Mouse (Mus musculus): ENCODE results near the gene Usp36.

Gene Usp36

DNA sequence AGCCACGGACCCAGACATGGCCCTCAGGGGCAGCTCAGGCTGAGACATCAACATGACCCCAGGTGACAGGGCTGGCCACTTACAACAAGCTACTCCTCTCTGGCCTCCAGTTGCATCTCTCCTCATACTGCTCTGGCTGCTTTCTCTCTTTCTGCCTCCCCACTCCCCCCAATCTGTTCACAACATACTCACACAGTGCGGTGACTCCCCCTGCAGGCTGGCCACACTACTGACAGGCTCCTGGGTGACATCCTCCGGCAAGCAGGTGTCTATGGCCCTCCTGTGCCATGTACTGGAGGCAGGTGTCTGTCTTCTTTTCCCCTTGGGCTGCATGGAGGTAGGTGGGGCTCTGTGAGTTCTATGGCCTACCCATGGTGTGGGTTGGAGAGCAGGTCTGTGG is 7.9 kb upstream of the Usp36 start:
- in situ Hi-C loops (cut with MboI): no loop called here

DNA sequence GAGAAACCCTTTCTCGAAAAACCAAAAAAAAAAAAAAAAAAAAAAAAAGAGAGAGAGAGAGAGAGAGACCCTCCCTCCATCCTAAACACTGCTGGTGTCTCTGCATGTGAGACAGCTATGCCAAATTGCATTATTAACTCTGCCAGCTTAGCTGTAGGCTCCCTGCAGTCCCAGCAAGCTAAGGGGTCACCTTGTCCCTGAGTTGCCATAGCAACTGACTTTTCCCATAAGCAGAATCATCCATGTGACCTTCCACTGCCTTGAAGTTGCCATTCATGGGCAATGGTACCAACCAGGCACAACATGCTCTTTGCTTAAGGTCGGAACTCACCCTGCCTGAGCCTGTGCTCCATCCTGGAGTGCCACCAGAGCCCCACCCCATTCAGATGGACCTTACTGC is 5.0 kb upstream of the Usp36 start:
- in situ Hi-C loops (cut with MboI): no loop called here

DNA sequence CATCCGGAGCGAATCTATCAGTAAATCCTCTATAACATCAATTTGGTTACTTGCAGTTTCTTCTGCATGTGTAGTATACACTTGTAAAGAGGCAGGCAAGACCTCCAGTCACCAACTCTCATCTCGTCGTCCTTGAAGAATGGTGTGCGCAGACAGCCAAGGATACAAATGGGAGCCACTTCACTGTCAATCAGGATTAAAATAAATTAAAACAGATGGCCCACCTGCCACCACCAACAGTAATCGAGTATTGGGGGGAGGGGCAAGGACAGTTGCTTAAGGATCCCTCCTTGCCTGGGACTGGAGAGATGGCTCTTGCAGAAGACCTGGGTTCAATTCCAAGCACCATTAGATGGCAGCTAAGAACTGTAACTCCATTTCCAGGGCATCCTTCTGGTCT is 2.6 kb upstream of the Usp36 start:
- in situ Hi-C loops (cut with MboI): no loop called here

DNA sequence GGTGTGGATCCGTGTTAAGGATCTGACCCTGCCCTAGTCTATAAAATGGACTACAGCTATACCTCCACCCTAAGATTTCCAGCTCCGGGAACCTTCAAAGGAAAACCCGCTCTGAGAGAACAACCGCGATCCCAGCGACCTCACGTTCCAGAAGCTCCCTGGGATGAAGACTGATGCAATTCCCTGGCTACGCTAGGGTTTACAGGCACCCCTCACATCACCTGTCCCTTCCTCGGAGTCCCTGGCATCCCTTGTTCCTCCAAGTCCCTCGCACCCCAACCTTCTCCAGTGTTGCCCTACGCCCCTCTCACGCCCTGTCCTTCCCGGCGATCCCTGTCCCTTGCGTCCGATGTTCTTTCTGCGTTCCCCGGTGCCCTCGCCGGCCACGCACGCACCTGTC is 482 bp downstream of the Usp36 start:
- in situ Hi-C loops (cut with MboI): no loop called here

DNA sequence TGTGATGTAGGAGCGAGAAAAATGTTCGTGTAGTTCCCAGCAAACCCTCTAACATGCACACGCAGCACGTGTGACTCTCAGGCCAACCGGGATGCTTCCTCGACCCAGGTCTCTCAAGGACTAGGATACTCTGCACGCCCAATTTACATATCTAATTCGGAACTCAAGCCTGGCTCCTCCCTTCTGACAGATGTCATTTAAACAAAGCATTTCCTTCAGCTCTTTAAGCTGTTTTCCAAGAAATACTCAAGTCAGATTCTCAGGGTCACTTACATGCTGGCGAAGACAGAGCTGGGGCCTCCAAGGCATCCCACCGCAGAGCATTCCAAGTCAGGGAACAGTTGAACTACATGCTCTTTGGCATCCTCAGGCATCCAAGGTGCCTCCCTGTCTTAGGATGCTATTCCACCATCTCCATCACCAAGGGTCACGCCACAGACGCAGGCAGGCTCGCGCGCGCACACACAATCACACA is 970 bp downstream of the Usp36 start:
- in situ Hi-C loops (cut with MboI): no loop called here

DNA sequence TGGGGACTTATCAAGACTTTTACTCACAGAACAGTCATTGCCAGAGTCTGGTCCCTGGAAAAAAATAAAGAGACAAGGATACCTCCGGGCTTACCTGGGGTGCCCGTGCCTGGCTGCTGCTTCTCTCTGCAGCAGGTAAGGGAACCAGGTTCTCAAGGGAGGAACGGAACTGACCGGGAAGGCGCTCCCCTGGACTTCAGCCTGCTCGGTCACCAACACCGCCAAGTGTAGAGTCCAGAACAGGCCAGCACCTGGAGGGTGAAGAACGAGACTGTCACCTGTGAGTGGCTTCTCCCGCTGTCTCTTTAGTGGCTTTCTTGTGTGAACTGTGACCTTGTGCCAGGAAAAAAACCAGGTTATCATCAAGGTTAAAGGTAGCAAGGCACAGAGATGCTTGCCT is 2.5 kb downstream of the Usp36 start:
- in situ Hi-C loops (cut with MboI): no loop called here

DNA sequence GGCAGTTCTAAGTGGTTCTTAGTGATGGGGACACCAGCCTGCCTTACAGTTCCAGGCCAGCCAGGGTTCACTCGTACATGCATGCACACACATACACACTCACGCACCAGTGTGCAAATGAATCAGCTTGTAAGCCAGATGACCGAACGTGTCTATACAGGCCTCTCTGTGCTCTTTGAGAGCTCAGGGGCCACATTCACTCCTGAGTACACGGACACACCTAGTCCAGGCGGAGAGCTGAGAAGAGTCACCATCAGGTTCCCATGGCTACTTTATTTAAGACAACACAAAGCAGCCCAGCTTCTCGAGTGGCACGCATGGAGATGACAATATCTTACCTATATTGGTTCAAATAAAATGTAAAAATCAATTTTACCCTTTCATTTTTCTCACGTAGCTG is 3.6 kb downstream of the Usp36 start:
- in situ Hi-C loops (cut with MboI): no loop called here

DNA sequence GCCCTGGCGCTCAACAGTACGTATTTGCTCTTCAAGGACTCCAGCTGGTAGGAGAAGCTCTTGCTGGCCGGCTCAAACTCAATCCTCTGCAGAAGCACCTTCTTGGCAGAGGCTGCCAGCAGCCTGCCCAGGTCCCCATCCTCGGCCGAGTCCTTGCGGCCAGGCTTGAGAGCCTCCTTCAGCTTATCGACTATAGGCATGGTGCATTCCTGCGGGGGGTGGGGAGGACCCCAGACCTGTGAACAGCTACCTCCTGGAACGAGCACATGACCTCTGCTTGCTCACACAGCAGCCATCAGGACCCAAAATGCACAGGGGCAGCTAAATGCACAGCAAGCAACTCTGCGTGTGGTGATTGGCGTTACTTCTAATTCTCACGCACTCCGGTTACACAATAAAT is 4.3 kb downstream of the Usp36 start:
- in situ Hi-C loops (cut with MboI): no loop called here

DNA sequence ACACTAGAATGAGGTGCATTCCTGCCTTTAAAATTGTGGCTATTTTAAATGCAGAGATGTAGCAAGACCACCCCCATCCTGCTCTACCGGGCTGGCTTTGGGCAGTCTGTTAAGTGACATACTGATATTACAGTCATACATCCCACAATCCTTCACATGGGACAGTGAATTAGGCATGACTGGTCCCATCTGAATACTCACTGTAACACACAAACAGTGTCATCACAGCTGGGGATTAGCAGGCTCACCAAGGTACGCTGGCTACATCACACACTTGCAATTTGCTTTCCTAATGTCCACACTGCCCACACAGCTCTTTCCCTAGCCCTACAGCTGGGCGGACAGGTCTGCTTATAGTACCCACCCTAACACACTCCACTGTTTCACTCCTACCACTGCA is 9.8 kb downstream of the Usp36 start:
- in situ Hi-C loops (cut with MboI): no loop called here

DNA sequence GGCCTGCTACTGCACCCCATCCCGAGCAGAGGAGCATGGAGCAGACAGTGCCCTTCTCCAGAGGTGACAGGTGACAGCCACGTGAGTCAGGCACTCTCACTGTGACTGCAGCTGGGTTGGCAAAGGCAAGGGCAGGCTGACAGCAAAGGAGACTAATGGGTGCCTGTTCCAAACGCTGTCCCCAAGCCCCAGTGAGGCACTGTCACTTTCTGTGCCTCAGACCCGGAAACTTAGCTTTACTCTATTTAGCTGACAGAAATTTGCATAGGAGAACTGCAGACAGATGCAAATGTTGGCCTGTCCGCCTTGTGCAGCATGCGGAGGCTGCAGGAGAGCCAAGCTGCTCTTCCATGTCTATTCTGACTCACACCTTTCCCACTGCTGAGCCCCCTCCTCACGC is 13.7 kb downstream of the Usp36 start:
- in situ Hi-C loops (cut with MboI): no loop called here

DNA sequence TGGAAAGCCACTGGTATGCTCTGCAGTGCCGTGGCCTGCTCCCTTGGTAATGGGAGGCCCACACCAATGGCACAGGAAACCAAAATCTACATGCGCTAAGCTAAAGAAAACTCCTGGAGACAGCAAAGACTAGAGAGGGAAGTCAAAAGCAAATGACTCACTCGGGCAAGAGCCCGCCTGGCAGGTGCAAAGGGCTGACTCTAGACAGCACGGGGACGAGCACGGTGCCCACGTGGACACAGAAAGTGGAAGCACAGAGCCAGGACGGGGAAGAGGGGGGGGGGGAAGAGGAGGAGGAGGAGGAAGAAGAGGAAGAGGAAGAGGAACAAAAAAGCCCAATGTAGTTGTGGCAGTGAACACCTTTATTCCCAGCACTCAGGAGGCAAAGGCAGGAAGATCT is 15.0 kb downstream of the Usp36 start:
- in situ Hi-C loops (cut with MboI): no loop called here

DNA sequence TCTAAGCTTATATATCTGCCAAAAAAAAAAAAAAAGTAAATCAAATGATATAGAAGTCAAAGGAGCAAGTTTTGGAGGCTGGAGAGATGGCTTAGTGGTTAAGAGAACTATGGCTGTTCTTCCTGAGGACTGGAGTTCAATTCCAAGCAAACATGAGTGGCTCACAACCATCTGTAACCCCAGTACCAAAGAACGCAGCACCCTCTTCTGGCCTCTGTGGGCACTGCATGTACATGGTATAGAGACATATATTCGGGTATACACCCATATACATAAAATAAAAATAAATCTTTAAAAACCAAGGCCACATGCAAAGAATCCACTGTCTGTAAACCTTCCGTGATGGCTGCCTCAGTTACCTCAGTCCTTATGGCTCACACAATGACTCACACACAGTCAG is 20.2 kb downstream of the Usp36 start:
- in situ Hi-C loops (cut with MboI): no loop called here

DNA sequence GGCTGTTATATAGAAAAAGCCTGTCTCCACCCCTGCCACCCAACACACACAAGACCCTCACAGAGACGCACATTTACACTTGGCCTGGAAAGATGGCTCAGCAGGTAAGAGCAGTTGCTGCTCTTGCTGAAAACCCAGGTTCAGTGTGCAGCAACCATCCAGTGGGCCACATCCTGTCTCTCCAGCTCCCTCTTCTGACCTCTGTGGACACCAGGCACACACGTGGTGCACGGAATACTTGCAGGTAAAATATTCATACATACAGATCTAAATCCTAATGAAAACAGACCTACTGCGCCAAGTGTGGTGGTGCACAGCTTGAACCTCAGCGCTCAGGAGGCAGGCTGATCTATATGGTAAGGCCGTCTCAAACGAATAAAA is 23.4 kb downstream of the Usp36 start:
- in situ Hi-C loops (cut with MboI): no loop called here

DNA sequence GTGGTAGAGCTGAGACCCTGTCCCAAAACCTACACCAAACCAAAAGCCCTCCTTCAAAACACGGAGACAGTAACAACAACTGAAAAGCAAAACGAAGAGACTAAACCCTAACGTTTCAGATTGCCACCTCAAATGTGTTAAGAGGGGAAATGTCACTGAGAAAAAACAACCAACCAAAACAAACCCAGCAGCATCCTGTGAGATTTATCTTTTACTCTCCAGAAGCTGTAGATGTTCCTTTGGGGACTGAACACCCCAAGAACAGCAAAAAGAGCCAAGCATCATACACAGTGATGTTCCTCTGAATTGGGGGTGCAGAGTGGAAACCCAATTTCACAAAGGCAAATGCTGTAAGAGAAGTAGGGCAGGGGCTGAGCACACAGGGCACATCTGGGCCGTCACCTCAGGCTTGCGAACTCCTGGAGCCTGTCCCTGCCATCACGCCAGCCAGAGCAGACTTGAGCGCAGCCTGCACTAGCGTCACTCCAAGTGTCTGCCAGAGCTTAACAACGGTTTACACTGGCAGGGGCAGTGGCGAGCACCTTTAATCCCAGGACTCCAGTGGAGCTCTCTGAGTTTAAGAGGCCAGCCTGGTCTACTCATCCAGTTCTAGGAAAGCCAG is 23.9 kb downstream of the Usp36 start:
- in situ Hi-C loops (cut with MboI): no loop called here

DNA sequence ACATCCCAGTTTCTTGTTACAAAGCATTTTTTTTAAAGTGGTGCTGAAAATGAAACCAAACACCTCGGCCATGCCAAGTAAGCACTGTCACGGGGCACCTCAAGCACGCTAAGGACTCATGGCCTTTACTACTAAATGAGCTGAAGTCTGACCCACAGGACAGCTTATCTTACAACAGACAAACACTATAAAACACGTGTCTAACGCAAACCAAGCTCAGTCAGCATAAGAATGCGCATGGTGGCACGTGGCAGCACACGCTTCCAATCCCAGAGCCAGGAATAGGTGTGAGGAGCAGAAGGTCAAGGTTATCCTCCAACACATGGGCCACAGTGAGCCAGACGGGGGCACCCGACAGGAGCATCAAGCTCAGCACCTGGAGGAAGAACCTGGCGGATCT is 24.4 kb downstream of the Usp36 start:
- in situ Hi-C loops (cut with MboI): no loop called here

DNA sequence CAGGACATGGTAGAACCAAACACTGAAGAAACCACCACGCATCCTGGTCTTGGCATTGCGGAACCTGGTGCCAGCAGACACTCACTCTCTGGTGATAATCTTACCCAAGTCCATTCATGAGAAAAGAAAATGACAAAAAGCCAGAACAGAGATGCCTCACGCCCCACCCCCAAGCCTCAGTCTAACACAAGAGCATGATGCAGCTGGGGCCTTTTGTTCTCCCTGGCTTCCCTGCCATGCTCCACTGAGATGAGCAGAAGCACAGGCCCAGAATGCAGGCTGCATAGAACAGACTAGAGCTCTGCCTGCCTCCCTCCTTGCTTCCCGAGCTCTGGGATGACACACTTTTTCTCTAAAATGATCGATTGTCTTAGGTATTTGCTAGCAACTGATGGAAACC is 26.9 kb downstream of the Usp36 start:
- in situ Hi-C loops (cut with MboI): no loop called here

DNA sequence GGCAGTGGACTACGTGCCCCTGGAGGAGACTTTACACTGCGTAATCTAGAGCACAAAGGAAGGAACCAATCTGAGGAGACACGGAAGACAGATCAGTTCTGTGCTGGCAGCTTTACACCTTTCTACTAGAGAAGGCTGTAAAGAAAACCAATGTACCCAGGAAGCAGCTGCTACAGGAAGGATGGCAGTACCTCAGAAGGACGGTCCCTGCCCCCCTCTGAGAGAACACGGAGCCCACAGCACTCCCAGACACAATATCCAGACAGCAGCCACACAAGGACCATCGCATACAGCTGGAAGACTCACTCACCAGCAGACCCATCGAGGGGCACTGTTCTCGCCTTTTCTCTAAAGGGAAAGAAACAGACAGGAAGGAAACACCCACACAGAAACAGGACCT is 30.0 kb downstream of the Usp36 start:
- in situ Hi-C loops (cut with MboI): no loop called here

DNA sequence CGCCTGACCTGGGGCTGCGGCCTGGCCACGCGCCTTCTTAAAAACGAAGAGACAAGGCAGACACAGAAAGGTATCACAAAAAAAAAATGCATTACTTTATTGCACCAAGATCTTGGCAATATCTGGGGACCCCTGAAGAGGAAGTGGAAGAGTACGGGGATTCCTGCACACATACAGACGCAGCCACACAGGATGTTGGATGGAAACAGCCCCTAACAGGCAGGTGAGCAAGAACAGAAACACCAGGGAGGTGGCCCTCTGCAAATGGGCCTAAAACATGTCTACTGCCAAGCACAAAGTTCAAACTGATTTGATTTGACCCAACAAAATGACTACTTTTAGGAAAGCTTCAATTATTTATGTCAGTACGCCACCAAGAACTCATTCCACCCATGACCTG is 30.5 kb downstream of the Usp36 start:
- in situ Hi-C loops (cut with MboI): no loop called here

DNA sequence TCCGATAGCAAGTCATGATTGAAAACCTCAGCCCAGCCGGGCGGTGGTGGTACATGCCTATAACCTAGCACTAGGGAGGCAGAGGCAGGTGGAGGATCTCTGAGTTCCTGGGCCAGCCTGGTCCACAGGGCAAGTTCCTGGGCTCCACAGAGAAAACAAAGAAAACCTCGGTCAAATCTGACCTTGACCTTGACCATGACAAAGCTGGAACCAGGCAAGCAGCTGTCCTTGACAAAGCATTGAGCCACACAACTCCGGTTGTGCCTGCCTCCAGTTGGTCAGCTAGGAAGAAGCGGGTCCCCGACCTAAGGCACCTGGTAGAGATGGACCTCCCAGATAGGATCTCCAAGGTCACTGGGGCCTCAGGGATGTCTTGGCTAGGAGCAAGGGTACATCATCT is 33.7 kb downstream of the Usp36 start:
- in situ Hi-C loops (cut with MboI): no loop called here

DNA sequence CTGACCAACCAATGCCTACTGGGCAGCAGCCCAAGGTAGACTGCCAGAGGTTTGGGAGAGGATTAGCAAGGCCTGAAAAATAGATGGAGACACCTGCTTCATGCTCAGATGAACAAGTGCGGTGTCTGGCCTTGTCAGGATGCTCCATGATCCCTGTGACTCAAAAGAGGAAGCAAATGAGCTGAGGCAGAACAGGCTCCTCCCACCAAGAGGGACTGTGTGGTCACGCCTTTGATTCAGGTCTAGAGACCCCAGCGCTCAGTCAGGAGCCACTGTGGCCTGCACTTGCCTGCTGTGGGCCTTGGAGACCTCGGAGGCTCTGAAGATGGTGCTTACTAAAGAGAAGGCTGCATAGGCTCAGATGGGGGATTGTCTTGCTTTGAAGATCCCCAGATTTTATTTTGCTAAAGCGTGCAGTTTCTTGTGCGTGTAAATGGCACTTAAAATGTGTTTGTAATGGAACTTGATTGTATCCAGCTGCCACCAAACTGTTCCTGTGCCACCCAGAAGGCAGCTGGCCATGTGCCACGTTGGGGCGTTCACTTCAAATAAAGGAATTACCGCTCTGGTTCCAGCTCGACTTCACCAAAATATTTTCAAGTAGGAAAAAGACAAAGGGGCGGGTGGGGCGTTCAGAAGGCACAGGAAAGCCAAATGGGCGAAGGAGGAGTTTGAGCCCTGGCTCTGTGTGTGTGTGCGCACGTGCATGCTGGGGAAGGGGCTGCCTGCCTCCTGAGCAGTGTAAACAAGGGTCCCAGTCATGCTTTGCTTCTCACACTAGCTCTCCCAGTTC is 35.7 kb downstream of the Usp36 start:
- in situ Hi-C loops (cut with MboI): no loop called here

DNA sequence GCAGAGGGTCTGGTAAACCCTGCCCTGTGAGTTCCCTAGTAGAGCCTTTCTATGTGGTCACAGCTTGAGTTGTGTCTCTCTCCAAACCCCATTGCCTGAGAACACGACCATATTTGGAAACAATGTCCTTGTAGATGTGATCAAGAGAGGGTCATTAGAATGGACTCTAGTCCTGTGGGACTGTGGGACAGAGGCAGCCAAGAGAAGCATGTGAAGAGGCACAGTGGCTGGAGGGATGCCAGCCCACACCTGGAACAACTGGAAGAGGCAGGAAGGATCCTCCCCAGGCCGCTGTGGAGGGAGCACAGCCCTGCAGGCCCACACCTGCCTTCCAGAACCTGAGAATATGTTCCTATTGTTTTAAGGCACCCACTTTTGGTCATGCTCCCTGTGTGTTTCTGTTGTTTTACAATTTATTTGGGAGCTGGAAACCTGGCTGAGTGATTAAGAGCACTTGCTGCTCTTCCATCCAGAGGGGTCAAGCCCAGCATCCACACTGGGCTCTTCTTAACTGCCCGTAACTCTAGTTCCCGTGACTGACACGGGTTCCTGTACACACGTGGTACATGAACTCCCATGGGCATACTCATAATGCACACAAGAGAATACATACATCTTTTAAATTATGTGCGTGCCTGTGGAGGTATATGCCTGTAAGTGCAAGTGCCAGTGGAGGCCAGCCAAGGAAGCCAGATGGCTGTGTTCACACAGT is 36.4 kb downstream of the Usp36 start:
- in situ Hi-C loops (cut with MboI): no loop called here

DNA sequence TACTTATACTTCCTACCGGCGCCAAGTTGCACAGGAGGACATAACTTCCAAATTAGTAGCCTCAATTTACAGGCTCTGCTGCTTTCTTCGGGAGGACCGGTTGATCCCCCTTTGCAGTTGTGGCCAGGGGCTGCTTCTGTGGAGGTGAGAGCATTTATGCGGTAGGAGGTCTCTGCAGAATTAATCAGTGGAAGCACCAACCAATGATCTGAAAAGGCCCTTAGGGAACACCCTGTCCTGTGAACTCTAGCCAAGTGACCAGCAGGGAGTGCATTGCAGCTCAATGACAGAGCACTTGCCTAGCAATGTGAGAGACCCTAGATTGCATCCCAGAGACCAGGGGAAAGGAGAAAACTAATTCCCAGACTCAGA is 41.0 kb downstream of the Usp36 start:
- in situ Hi-C loops (cut with MboI): no loop called here
